Mouse (Mus musculus) lung, embryonic 14.5 days (tissue): ENCODE measurements around the gene Synj1. TPM values are rescaled to one million over a fixed set of nuclear protein-coding genes. Genes with fewer than 3 reads are reported as not detected.
A peak's percentile ranks its signal among the peaks of the same experiment; 100 is the strongest.

Experiments used
- ATAC-seq: fragments of 200-750 bp; cut with Nextera tagmentation; 2 replicates; pipeline ENCODE4 v1.8.0; 2017; ENCODE audit warnings: mild to moderate bottlenecking, moderate TSS enrichment, moderate library complexity; ENCODE audit not compliant: insufficient read depth
- DNase-seq: peaks from one replicate; pipeline ENCODE4 v3.0.0-alpha.2; 2015
- H3K27ac ChIP-seq: fragments of 300-500 bp; sonication (generic); 2 replicates; pipeline ENCODE4 v1.5.1; 2014; ENCODE audit warnings: low read depth, mild to moderate bottlenecking, moderate library complexity
- H3K27me3 ChIP-seq: fragments of 300-500 bp; sonication (generic); 2 replicates; pipeline ENCODE4 v1.6.1; 2014; ENCODE audit warnings: low read length, control low read depth; ENCODE audit not compliant: insufficient read depth
- H3K36me3 ChIP-seq: fragments of 300-500 bp; sonication (generic); 2 replicates; pipeline ENCODE4 v1.6.1; 2014; ENCODE audit warnings: control low read depth; ENCODE audit not compliant: insufficient read depth
- H3K4me1 ChIP-seq: fragments of 300-500 bp; sonication (generic); 2 replicates; pipeline ENCODE4 v1.6.1; 2014; ENCODE audit warnings: antibody characterized with exemption, control low read depth; ENCODE audit not compliant: insufficient read depth
- H3K4me2 ChIP-seq: fragments of 300-500 bp; sonication (generic); 2 replicates; pipeline ENCODE4 v1.6.1; 2014; ENCODE audit warnings: mild to moderate bottlenecking
- H3K4me3 ChIP-seq: fragments of 300-500 bp; sonication (generic); 2 replicates; pipeline ENCODE4 v1.5.1; 2014; ENCODE audit warnings: low read depth, low read length
- H3K9ac ChIP-seq: fragments of 300-500 bp; sonication (generic); 2 replicates; pipeline ENCODE4 v1.6.1; 2014
- H3K9me3 ChIP-seq: fragments of 300-500 bp; sonication (generic); 2 replicates; pipeline ENCODE4 v1.6.1; 2016; ENCODE audit warnings: low read depth, low read length, control low read depth
- CTCF ChIP-seq: IDR thresholded peaks from 2 replicates; pipeline ENCODE4 v1.5.1; 2016; ENCODE audit warnings: antibody characterized with exemption, low read depth
- WGBS: fragments of 180-500 bp; shearing (Covaris S2); extraction: QIAGEN DNeasy Blood & Tissue Kit; methylation state at CpG from one replicate; pipeline ENCODE4 v1.1.7; 2014; 5-methylcytosine and 5-hydroxymethylcytosine counted together
- polyA plus RNA-seq: library from polyadenylated mRNA; unstranded; fragments of >200 nt; fragmentation: Nextera tagmentation; extraction: Ambion mirVana; gene quantifications from 2 replicates; pipeline ENCODE4 v1.2.1, GENCODE M21; 2014

The Synj1 gene
- polyA plus RNA-seq, 1 experiment from 2014 or later = 17.6 TPM

DNA sequence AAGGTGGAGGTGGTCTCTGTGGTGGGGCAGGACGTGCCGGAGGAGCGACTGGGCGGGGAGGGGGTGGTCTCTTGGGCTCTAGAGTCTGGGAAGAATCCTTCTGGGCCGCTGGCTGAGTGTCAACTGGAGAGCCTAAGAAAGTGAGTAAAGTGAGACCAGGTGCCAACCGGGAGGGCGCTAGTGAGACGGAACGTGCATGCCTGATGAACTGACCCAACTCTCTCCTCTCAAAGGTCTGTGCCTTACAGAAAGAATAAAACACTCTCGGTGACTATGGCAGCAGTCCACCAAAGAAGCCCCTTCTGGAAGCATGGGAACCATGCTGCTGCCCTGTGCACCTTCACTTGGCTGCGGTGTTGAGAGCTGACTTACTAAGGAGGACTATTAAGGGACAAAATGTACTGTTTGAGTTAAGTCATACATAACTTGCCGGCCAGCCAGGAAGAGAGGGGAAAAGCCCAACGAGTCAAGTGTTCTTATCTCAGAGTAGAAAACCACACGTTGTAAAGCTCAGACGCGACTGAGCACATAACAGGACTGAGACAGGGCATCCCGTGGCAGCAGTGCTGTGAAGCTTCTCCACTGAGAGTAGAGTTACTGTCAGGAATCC is 60.6 kb downstream of the Synj1 start:
- ATAC-seq = no peak
- H3K9ac ChIP-seq = no peak overlapping the region
- peaks cover 21% of the 10 kb centered on the region for H3K36me3 ChIP-seq
- 42% methylated on average over 17 of the region's 17 CpGs for WGBS
- peak; percentile 36 for DNase-seq
- no peaks in the 10 kb centered on the region for H3K9me3 ChIP-seq
- no peak overlapping the region for H3K4me2 ChIP-seq
- H3K4me3 ChIP-seq = no peak overlapping the region
- H3K4me1 ChIP-seq = no peaks in the 10 kb centered on the region
- no peak; the same call in 1 of the 2 replicates for TF ChIP-seq CTCF
- H3K27ac ChIP-seq = no peak overlapping the region
- no peaks in the 10 kb centered on the region for H3K27me3 ChIP-seq

DNA sequence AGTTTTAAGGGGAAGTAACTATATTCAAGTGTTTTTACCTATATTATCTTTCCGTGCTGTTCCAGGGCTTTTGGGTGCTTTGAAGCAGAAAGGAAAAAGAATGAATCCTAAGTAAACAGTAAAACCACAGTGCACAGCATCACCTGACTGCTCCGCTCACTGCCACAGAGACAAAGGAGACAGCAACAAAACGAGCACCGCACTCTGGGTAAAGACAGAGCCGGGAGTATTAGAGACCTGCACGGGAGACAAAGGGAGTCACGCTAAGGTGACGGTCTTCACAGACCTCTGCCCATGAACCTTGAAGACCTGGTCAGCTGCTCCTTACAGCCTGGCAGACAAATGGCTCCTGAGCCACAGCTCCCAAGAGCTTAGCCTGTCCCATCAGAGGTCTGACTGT is 64.1 kb downstream of the Synj1 start:
- TF ChIP-seq CTCF = no peak
- H3K27me3 ChIP-seq = no peaks in the 10 kb centered on the region
- H3K4me1 ChIP-seq = no peaks in the 10 kb centered on the region
- no peak overlapping the region for H3K27ac ChIP-seq
- no peak for DNase-seq
- no peak overlapping the region for H3K4me2 ChIP-seq
- no peak overlapping the region for H3K9ac ChIP-seq
- H3K4me3 ChIP-seq = no peak overlapping the region
- H3K9me3 ChIP-seq = no peaks in the 10 kb centered on the region
- 79% methylated on average over 8 of the region's 8 CpGs for WGBS
- peaks cover 24% of the 10 kb centered on the region for H3K36me3 ChIP-seq
- no peak for ATAC-seq

DNA sequence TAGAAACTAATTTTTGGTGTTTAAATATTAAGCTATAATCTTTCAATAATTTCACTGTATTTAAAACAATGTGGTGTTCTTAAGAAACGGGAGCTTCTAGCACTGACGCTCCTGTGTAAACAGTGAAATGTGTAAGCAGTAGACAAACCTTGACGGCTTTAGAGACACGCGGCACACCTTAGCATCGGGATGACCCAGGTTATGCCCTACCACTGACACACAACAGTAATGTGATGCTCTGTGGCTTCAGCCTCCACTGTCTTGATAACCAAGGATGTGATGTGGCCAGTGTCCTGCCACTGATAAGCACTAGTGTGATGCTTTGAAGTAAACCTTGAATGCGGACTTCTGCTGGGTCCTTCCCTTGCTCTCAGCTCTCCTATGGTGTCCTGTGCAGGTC is 69.9 kb downstream of the Synj1 start:
- Histone ChIP-seq H3K27ac (no peak overlapping the region), H3K4me2 (no peak overlapping the region), H3K9me3 (no peaks in the 10 kb centered on the region), H3K9ac (no peak overlapping the region), H3K36me3 (peaks cover 15% of the 10 kb centered on the region; the same call in 1 of the 2 replicates), H3K4me3 (no peak overlapping the region), H3K4me1 (no peaks in the 10 kb centered on the region), H3K27me3 (no peaks in the 10 kb centered on the region)
- ATAC-seq = no peak
- DNase-seq = no peak
- WGBS = 81% methylated on average over 7 of the region's 7 CpGs
- no peak for TF ChIP-seq CTCF

DNA sequence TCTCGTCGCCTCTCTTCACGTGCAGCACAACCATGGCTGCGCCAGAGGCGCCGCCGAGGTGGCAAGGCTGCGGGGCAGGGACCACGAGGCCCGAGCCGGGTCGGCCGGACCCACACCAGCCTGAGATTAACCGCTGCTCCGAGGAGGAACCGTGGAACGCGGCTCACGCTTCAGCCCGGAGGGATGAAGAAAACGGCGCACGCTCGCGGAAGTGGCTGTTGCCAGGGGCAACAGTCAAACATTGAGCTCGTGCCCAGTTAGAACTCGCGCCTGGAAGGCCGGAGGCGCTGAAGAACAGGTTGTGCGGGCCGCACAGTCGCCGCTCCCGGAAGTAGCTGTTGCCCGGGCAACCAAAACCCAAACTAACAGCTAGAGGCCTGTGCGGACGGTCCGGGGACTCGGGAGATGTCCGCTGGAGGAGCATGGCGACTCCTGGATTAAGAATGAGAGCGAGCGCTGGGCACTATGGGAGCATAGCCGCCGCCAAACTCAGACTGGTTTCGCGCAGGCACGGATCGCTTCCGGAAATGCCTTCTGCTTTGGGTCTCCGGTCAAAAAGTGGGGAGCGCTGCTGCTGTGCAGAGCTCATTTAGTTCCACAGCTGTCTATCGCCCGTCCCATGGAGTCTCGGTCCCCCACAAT is 76.3 kb downstream of the Synj1 start, which contains the start of gene Cfap298:
Cfap298 (minus strand) TSS at position 428 of the 642 bp plus-strand sequence.
- Histone ChIP-seq H3K4me1 (no peaks in the 10 kb centered on the region), H3K27me3 (no peaks in the 10 kb centered on the region), H3K36me3 (peaks cover 8% of the 10 kb centered on the region; the same call in 1 of the 2 replicates), H3K4me2 (peak within 1 kb of the TSS; percentile 90), H3K9me3 (no peaks in the 10 kb centered on the region), H3K9ac (peak within 1 kb of the TSS; percentile 71), H3K4me3 (peak within 1 kb of the TSS; percentile 77), H3K27ac (peak within 1 kb of the TSS; percentile 83)
- ATAC-seq = peak; percentile 98
- TF ChIP-seq CTCF = no peak
- DNase-seq = peak; percentile 99
- WGBS = under 1% methylated on average over 56 of the region's 56 CpGs

DNA sequence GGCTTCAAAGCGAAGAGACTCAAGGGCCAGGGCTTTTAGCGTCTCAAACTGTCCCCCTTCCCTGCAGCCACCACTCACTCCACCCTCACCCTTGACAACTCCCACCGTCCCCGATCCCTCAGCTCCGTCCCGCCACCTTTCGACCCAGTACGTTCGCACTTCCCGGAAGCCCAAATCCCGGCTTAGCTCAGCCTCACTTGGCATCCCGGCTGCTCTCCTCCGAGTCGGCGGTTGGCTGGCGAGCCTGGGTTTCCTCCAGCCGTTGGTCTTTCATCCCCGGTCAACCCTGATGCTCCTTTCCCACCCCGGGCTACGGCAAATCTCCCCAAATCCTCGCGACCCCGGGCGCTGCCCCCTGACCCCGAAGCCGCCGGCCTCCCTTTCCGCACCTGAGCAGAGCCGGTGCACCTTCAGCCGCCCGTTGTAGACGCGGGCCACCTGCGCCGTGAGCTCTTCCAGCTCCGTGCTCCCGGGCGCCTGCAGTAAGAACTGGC is 76.9 kb downstream of the Synj1 start:
- H3K4me1 ChIP-seq = no peaks in the 10 kb centered on the region
- no peaks in the 10 kb centered on the region for H3K9me3 ChIP-seq
- TF ChIP-seq CTCF = no peak
- ATAC-seq = peak; percentile 44
- H3K36me3 ChIP-seq = peaks cover 8% of the 10 kb centered on the region; the same call in 1 of the 2 replicates
- WGBS = 1% methylated on average over 38 of the region's 38 CpGs
- peak overlapping the region; percentile 71 for H3K9ac ChIP-seq
- peak overlapping the region; percentile 77 for H3K4me3 ChIP-seq
- H3K27ac ChIP-seq = peak overlapping the region; percentile 83
- no peaks in the 10 kb centered on the region for H3K27me3 ChIP-seq
- DNase-seq = peak; percentile 70
- peak overlapping the region; percentile 90 for H3K4me2 ChIP-seq

DNA sequence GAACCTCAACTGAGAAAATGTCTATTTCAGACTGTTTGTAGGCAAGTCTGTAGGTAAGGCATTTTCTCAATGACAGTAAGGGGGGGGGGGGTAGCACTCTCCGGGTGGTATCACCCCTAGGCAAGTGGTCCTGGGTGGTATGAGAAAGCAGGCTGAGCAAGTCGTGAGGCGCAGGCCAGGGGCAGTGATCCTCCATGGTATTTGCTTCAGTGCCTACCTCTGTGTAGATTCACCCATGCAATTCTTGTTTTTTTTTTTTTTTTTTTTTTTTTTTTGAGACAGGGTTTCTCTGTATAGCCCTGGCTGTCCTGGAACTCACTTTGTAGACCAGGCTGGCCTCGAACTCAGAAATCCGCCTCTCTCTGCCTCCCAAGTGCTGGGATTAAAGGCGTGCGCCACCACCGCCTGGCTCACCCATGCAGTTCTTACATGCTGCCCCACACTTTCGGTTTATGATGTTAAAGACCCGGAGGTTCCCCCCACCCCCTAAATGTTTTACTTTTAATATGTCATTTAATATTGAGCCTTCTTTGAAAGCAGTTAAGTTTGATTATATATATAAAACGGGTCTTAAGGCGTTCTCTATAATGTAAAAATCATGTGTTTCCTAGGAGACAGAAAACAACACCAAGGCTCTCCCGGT is 77.5 kb downstream of the Synj1 start:
- WGBS = 29% methylated on average over 13 of the region's 13 CpGs
- no peak overlapping the region for H3K27ac ChIP-seq

DNA sequence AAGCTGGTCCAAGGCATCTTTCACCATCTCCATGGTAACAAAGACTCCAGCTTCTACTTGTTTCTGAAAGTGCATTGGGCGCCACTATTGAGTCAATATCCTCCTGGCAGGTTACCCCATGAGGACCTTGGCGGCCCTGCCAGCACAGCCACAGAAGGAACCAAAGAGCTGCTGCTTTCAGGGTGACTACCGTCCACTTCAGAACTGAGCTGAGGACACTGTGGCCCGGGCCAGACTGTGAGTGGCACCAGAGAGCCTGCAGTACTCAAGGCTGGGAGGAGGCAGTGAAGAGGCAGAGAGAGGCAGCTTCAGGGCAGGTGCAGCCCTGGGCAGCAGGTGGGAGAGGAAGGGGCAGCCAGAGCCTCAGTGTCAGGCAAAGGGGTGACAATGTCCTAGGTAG is 83.7 kb downstream of the Synj1 start:
- peaks cover 9% of the 10 kb centered on the region; the same call in 1 of the 2 replicates for H3K36me3 ChIP-seq
- H3K27ac ChIP-seq = no peak overlapping the region
- WGBS = 89% methylated on average over 4 of the region's 4 CpGs
- H3K9me3 ChIP-seq = no peaks in the 10 kb centered on the region
- no peak overlapping the region for H3K9ac ChIP-seq
- ATAC-seq = no peak
- H3K4me1 ChIP-seq = no peaks in the 10 kb centered on the region
- TF ChIP-seq CTCF = no peak
- no peak overlapping the region for H3K4me3 ChIP-seq
- H3K27me3 ChIP-seq = no peaks in the 10 kb centered on the region
- H3K4me2 ChIP-seq = no peak overlapping the region
- DNase-seq = no peak

More for the DNA sequence above, 77.5 kb downstream of the Synj1 start:
- H3K9me3 ChIP-seq = no peaks in the 10 kb centered on the region
- peak; percentile 15 for DNase-seq
- peak overlapping the region; percentile 71 for H3K9ac ChIP-seq
- H3K4me1 ChIP-seq = no peaks in the 10 kb centered on the region
- no peak for ATAC-seq
- H3K36me3 ChIP-seq = peaks cover 9% of the 10 kb centered on the region; the same call in 1 of the 2 replicates
- no peaks in the 10 kb centered on the region for H3K27me3 ChIP-seq
- H3K4me3 ChIP-seq = peak overlapping the region; percentile 77
- peak overlapping the region; percentile 90 for H3K4me2 ChIP-seq
- no peak for TF ChIP-seq CTCF
